Mouse (Mus musculus): ENCODE results near the gene Plekhg5. TPM values are rescaled to one million over a fixed set of nuclear protein-coding genes. Genes with fewer than 3 reads are reported as not detected.

The Plekhg5 gene
- polyA plus RNA-seq, 1 experiment from 2014 or later = 1.8 TPM

GRCm38 (mm10) chr4:152092751-152093293, 20.5 kb downstream of the Plekhg5 start:
- Histone ChIP-seq H3K4me3 (ENCODE audit: low read depth, low read length) (0 out of 2 replicates have a peak overlapping the region, but pooled peaks have one; percentile 8), H3K9me3 (ENCODE audit: low read length) (no peaks in the 10 kb centered on the region), H3K9ac (replicated peaks) (peak overlapping the region; percentile 60), H3K27me3 (ENCODE audit: insufficient read depth, low read length) (no peaks in the 10 kb centered on the region), H3K27ac (ENCODE audit: low read depth) (peak overlapping the region; percentile 59), H3K36me3 (replicated peaks; ENCODE audit: insufficient read depth, low read length) (no peaks in the 10 kb centered on the region), H3K4me1 (ENCODE audit: insufficient read depth) (peaks cover 30% of the 10 kb centered on the region), H3K4me2 (ENCODE audit: low read depth, low read length) (peak overlapping the region; percentile 62)
- WGBS (ENCODE audit: insufficient replicate concordance) = 48% methylated on average over 8 of the region's 8 CpGs
- DNase-seq (peak; percentile 72), ATAC-seq (peak; percentile 86)
- no peak for TF ChIP-seq EP300 (IDR thresholded peaks at IDR 0.05; ENCODE audit: low read depth)
- no peak for TF ChIP-seq CTCF (IDR thresholded peaks at IDR 0.05; ENCODE audit: low read depth)

DNA sequence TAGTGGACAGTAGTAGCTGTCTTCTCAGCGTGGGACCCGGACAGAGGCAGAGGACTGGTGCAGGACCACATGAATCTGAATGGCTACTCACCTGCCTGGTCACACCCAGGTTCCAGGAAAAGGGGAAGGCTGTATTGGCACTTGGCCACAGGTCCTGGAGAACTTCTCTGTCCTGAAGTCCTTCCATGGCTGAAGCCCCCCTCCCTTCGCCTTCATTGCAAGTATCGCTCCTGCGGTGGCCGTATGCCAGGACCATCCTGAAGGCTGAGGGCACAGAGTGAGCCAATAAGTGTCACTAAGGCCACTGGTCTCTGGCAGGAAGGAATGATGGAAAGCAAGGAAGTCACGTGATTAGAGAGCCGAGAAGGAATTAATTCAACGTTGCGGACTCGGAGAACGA, 21.9 kb downstream of the Plekhg5 start:
- no peak overlapping the region for H3K4me2 ChIP-seq (ENCODE audit: low read depth, low read length)
- no peak for ATAC-seq
- H3K9ac ChIP-seq (replicated peaks) = no peak overlapping the region
- TF ChIP-seq CTCF (IDR thresholded peaks at IDR 0.05; ENCODE audit: low read depth) (no peak), EP300 (IDR thresholded peaks at IDR 0.05; ENCODE audit: low read depth) (no peak)
- H3K4me3 ChIP-seq (ENCODE audit: low read depth, low read length) = no peak overlapping the region
- WGBS (ENCODE audit: insufficient replicate concordance) = 85% methylated on average over 12 of the region's 12 CpGs
- H3K27me3 ChIP-seq (ENCODE audit: insufficient read depth, low read length) = no peaks in the 10 kb centered on the region
- no peak for DNase-seq
- H3K4me1 ChIP-seq (ENCODE audit: insufficient read depth) = peaks cover 22% of the 10 kb centered on the region
- no peak overlapping the region for H3K27ac ChIP-seq (ENCODE audit: low read depth)
- H3K36me3 ChIP-seq (replicated peaks; ENCODE audit: insufficient read depth, low read length) = no peaks in the 10 kb centered on the region
- H3K9me3 ChIP-seq (ENCODE audit: low read length) = no peaks in the 10 kb centered on the region

DNA sequence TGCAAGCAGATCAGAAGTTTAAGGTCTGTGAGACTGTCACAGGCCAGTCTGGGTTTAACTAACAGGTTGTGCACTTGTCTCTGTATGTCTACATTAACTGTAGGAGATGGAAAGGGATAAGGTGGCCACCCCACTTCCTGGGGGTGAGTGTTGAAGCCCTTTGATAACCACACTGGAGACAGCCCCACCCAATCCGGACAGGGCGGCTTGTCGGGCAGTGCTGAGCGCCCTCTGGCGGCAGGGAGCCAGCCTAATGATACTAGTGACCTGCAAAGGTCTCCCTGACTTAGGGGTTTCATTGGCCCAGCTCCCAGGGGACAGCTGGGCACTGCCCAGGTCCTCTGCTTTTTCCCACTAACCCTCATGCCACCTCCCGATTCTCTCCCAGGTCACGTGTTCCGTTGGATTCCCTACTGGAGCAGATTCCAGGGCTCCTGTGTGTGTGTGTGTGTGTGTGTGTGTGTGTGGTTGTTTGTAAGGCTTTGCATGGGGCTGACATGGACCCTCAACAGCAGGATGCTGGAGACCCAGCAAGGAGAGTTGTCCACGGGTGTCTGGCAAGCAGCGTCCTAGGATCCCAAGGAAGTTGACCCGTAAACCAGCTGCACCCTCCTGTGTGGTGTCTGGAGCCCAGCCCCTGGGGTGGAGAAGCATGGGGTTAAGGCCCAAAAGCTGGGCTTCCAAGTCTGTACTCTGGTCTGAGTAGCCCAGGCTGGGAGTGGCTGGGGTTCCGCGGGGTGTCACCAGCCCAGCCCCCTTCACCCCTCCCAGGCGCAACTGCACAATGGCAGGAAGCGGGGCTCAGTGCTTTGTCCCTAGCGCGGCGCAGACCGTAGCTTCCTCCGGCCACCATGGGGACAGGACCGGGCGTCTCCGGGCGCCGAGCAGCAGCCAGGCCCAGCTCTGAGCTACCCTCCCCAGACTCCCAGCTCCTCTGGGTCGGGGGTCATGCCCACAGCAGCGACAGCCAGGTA, 23.9 kb downstream of the Plekhg5 start:
- DNase-seq (peak; percentile 91), ATAC-seq (peak; percentile 71)
- H3K4me3 ChIP-seq (ENCODE audit: low read depth, low read length) = peak overlapping the region; percentile 19
- TF ChIP-seq CTCF (IDR thresholded peaks at IDR 0.05; ENCODE audit: low read depth) (peak; percentile 95), EP300 (IDR thresholded peaks at IDR 0.05; ENCODE audit: low read depth) (no peak)
- peaks cover 25% of the 10 kb centered on the region for H3K4me1 ChIP-seq (ENCODE audit: insufficient read depth)
- no peaks in the 10 kb centered on the region for H3K36me3 ChIP-seq (replicated peaks; ENCODE audit: insufficient read depth, low read length)
- H3K27me3 ChIP-seq (ENCODE audit: insufficient read depth, low read length) = no peaks in the 10 kb centered on the region
- 28% methylated on average over 27 of the region's 27 CpGs for WGBS (ENCODE audit: insufficient replicate concordance)
- H3K9me3 ChIP-seq (ENCODE audit: low read length) = no peaks in the 10 kb centered on the region
- H3K4me2 ChIP-seq (ENCODE audit: low read depth, low read length) = peak overlapping the region; percentile 58
- H3K27ac ChIP-seq (ENCODE audit: low read depth) = peak overlapping the region; percentile 55
- peak overlapping the region; percentile 30; the same call in 1 of the 2 replicates for H3K9ac ChIP-seq (replicated peaks)

GRCm38 (mm10) chr4:152096927-152097326, 24.6 kb downstream of the Plekhg5 start:
- Histone ChIP-seq H3K4me1 (ENCODE audit: insufficient read depth) (peaks cover 28% of the 10 kb centered on the region), H3K36me3 (replicated peaks; ENCODE audit: insufficient read depth, low read length) (no peaks in the 10 kb centered on the region), H3K9me3 (ENCODE audit: low read length) (no peaks in the 10 kb centered on the region), H3K9ac (replicated peaks) (peak overlapping the region; percentile 30; the same call in 1 of the 2 replicates), H3K4me3 (ENCODE audit: low read depth, low read length) (peak overlapping the region; percentile 19), H3K27me3 (ENCODE audit: insufficient read depth, low read length) (no peaks in the 10 kb centered on the region), H3K4me2 (ENCODE audit: low read depth, low read length) (peak overlapping the region; percentile 58), H3K27ac (ENCODE audit: low read depth) (peak overlapping the region; percentile 55; the same call in 1 of the 2 replicates)
- ATAC-seq (no peak), DNase-seq (no peak)
- 44% methylated on average over 6 of the region's 6 CpGs for WGBS (ENCODE audit: insufficient replicate concordance)
- TF ChIP-seq EP300 (IDR thresholded peaks at IDR 0.05; ENCODE audit: low read depth) (no peak), CTCF (IDR thresholded peaks at IDR 0.05; ENCODE audit: low read depth) (no peak)

- Histone ChIP-seq H3K27me3 (ENCODE audit: insufficient read depth, low read length) (no peaks in the 10 kb centered on the region), H3K27ac (ENCODE audit: low read depth) (no peak overlapping the region), H3K4me2 (ENCODE audit: low read depth, low read length) (no peak overlapping the region), H3K9ac (replicated peaks) (no peak overlapping the region), H3K4me3 (ENCODE audit: low read depth, low read length) (no peak overlapping the region), H3K4me1 (ENCODE audit: insufficient read depth) (peaks cover 18% of the 10 kb centered on the region), H3K9me3 (ENCODE audit: low read length) (no peaks in the 10 kb centered on the region), H3K36me3 (replicated peaks; ENCODE audit: insufficient read depth, low read length) (no peaks in the 10 kb centered on the region; the same call in 1 of the 2 replicates)
- ATAC-seq = no peak
- TF ChIP-seq EP300 (IDR thresholded peaks at IDR 0.05; ENCODE audit: low read depth) (no peak), CTCF (IDR thresholded peaks at IDR 0.05; ENCODE audit: low read depth) (no peak)
- no peak for DNase-seq
- 65% methylated on average over 11 of the region's 11 CpGs for WGBS (ENCODE audit: insufficient replicate concordance)
Measured at GRCm38 (mm10) chr4:152097911-152098799, 25.9 kb downstream of the Plekhg5 start.

Data from liver, postnatal 0 days (tissue).